10 mouse cellular contexts compared by ENCODE assay signal in the genomic region with DNA sequence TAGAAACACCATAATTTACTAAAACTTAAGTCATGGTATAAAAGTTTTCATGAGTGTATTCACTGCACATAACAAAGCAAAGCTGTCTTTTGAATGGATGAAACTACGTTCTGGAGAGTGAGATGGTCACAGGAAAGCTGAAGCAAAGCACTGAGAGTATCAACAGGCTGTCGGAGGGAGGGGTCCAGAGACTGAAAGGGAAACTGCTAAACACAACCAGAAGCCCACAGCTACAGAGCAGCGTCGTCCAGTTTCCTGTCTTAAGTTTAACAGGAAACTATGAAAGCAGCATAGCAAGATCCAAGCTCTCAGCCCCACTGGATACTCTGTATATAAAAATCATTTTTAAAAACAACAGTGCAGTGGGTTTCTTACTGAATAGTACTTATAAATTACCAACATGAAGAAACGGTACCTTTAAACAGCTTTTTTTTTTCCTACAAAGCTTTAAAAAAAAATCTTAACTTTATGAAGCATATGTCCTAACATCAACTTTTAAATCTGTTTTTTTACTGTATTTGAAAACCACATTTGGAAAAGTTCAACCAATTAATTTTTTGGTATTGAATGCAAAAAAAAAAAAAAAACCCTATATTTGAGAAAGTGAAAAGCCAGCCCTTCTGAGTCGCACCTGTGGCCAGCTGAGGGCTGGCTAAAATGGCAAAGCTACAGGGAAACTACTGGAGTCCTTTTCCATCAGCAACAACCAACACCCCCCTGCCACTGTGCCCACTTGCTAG.
DNase-seq lines count a peak whose midpoint lies in the region; ATAC-seq and TF ChIP-seq lines count a peak whose summit lies in the region.
"Had no signal": no experiment of that assay in that cellular context is flagged by ENCODE, and none has a peak within 500 bp of the region (broad histone marks: within the 10 kb centered on the region; RNA-seq: fewer than 3 reads in every experiment).

No protein-coding gene starts in this region.

- H3K27ac ChIP-seq in kidney, postnatal 0 days, result no peak overlapping the region
- 0 out of 2 replicates have a peak overlapping the region, but pooled peaks have one; percentile 1 for H3K27ac ChIP-seq in embryonic facial prominence, embryonic 14.5 days (replicated peaks; ENCODE audit: low read depth, low read length)
- H3K27ac ChIP-seq: neural tube, embryonic 12.5 days had no signal

- no peaks in the 10 kb centered on the region for H3K9me3 ChIP-seq in kidney, postnatal 0 days (replicated peaks; ENCODE audit: low read length)
- no peaks in the 10 kb centered on the region for H3K9me3 ChIP-seq in embryonic facial prominence, embryonic 14.5 days (ENCODE audit: control insufficient read depth, low read length)
- H3K9me3 ChIP-seq: neural tube, embryonic 12.5 days had no signal

- no peaks in the 10 kb centered on the region for H3K36me3 ChIP-seq in kidney, postnatal 0 days (ENCODE audit: insufficient read depth, low read length)
- no peaks in the 10 kb centered on the region for H3K36me3 ChIP-seq in embryonic facial prominence, embryonic 14.5 days (ENCODE audit: control insufficient read depth, insufficient read depth, low read length)
- H3K36me3 ChIP-seq: neural tube, embryonic 12.5 days had no signal

- no peak overlapping the region for H3K4me3 ChIP-seq in kidney, postnatal 0 days (replicated peaks; ENCODE audit: low read depth, low read length)
- no peak overlapping the region for H3K4me3 ChIP-seq in embryonic facial prominence, embryonic 14.5 days (ENCODE audit: low read depth, low read length)
- H3K4me3 ChIP-seq: neural tube, embryonic 12.5 days had no signal

- 48% methylated on average over 6 of the region's 6 CpGs for WGBS in kidney, postnatal 0 days
- 34% methylated on average over 6 of the region's 6 CpGs for WGBS in embryonic facial prominence, embryonic 14.5 days

- H3K9ac ChIP-seq in kidney, postnatal 0 days (ENCODE audit: low read depth, low read length), result no peak overlapping the region
- no peak overlapping the region for H3K9ac ChIP-seq in embryonic facial prominence, embryonic 14.5 days (ENCODE audit: low read depth, low read length)
- H3K9ac ChIP-seq: neural tube, embryonic 12.5 days had no signal

- TF ChIP-seq CTCF in kidney, postnatal 0 days (IDR thresholded peaks at IDR 0.05; ENCODE audit: low read depth), result no peak

- H3K4me1 ChIP-seq in kidney, postnatal 0 days (replicated peaks; ENCODE audit: insufficient read depth, low read length), result no peaks in the 10 kb centered on the region
- peaks cover 7% of the 10 kb centered on the region; the same call in 1 of the 2 replicates for H3K4me1 ChIP-seq in embryonic facial prominence, embryonic 14.5 days (ENCODE audit: control insufficient read depth, insufficient read depth, low read length)
- H3K4me1 ChIP-seq: neural tube, embryonic 12.5 days had no signal

- no peak for ATAC-seq in kidney, postnatal 0 days (replicated peaks; ENCODE audit: low FRiP score, low read depth)
- ATAC-seq in embryonic facial prominence, embryonic 14.5 days (ENCODE audit: low read depth), result no peak
- ATAC-seq: forebrain, embryonic 16.5 days had no signal

- no peaks in the 10 kb centered on the region for H3K27me3 ChIP-seq in kidney, postnatal 0 days (ENCODE audit: insufficient read depth, low read length)
- H3K27me3 ChIP-seq in embryonic facial prominence, embryonic 14.5 days (replicated peaks; ENCODE audit: control insufficient read depth, insufficient read depth, low read length), result no peaks in the 10 kb centered on the region
- H3K27me3 ChIP-seq: neural tube, embryonic 12.5 days had no signal

- DNase-seq in kidney, postnatal 0 days (ENCODE audit: low spot score), result peak; percentile 52
- no peak for DNase-seq in kidney, adult 8-10 months
- DNase-seq in embryonic facial prominence, embryonic 14.5 days (ENCODE audit: low spot score), result peak; percentile 42
- peak; percentile 32 for DNase-seq in lung, postnatal 10 days
- DNase-seq in thymus, postnatal 25 days, result peak; percentile 36
- DNase-seq in layer of hippocampus, postnatal 25 days (ENCODE audit: extremely low spot score in 1 of 2, low spot score in 1 of 2), result no peak
- no peak for DNase-seq in ovary, postnatal 10 days (ENCODE audit: low spot score)
- DNase-seq: cerebellum, adult 11-12 months had no signal

- H3K4me2 ChIP-seq in kidney, postnatal 0 days (ENCODE audit: low read length), result no peak overlapping the region
- no peak overlapping the region for H3K4me2 ChIP-seq in embryonic facial prominence, embryonic 14.5 days (ENCODE audit: low read depth, low read length)
- H3K4me2 ChIP-seq: neural tube, embryonic 12.5 days had no signal

Comparison
In these comparisons a context has a peak if more than half of its experiments do, and no peak if none do; other contexts are left out.
1. DNase-seq: peak in kidney, postnatal 0 days (single experiment), embryonic facial prominence, embryonic 14.5 days (single experiment), lung, postnatal 10 days (single experiment) and thymus, postnatal 25 days (single experiment); none in kidney, adult 8-10 months (0 of 2), layer of hippocampus, postnatal 25 days (0 of 2) and ovary, postnatal 10 days (single experiment).